Mouse (Mus musculus) cerebellum, adult 18-20 months (tissue): ENCODE results near the gene Camk2g.

Experiments used
- DNase-seq, 2 experiments: peaks; one replicate each; pipeline ENCODE4 v3.0.0; 2021

Camk2g gene

GRCm38 (mm10) chr14:20806116-20806840 lies 12.4 kb upstream of the Camk2g start:
- no peak for DNase-seq

- peak in 1 of 2 experiments; percentile 25 for DNase-seq
These were observed 11.2 kb upstream of the Camk2g start for GRCm38 (mm10) chr14:20804964-20805672.

- no peak for DNase-seq
These were observed 10.6 kb upstream of the Camk2g start for GRCm38 (mm10) chr14:20804481-20804880.

- DNase-seq: peak; percentile 67 to 74
These were observed 9.7 kb upstream of the Camk2g start for GRCm38 (mm10) chr14:20803606-20803938.

- no peak for DNase-seq
These were observed 9.2 kb upstream of the Camk2g start for GRCm38 (mm10) chr14:20802926-20803605.

- DNase-seq: peak; percentile 94 to 96
These were observed 4.9 kb upstream of the Camk2g start for GRCm38 (mm10) chr14:20798761-20799160.

GRCm38 (mm10) chr14:20798300-20798699 lies 4.4 kb upstream of the Camk2g start:
- DNase-seq: no peak

- no peak for DNase-seq
These were observed 2.8 kb upstream of the Camk2g start for GRCm38 (mm10) chr14:20796643-20797042.

- no peak for DNase-seq
These were observed 2.3 kb upstream of the Camk2g start for GRCm38 (mm10) chr14:20796170-20796569.

GRCm38 (mm10) chr14:20795423-20796152 lies 1.7 kb upstream of the Camk2g start:
- no peak for DNase-seq

GRCm38 (mm10) chr14:20794589-20794988 lies 701 bp upstream of the Camk2g start:
- no peak for DNase-seq

GRCm38 (mm10) chr14:20792922-20793757 lies 748 bp downstream of the Camk2g start:
- peak; percentile 44 to 55 for DNase-seq

- no peak for DNase-seq
These were observed 1.5 kb downstream of the Camk2g start for GRCm38 (mm10) chr14:20792243-20792921.

GRCm38 (mm10) chr14:20791511-20792242 lies 2.2 kb downstream of the Camk2g start:
- DNase-seq: no peak

- no peak for DNase-seq
These were observed 2.9 kb downstream of the Camk2g start for GRCm38 (mm10) chr14:20790996-20791395.

GRCm38 (mm10) chr14:20790445-20790844 lies 3.4 kb downstream of the Camk2g start:
- no peak for DNase-seq

GRCm38 (mm10) chr14:20789593-20789992 lies 4.3 kb downstream of the Camk2g start:
- DNase-seq: no peak

- DNase-seq: no peak
These were observed 5.7 kb downstream of the Camk2g start for GRCm38 (mm10) chr14:20788151-20788550.

GRCm38 (mm10) chr14:20786611-20787015 lies 7.3 kb downstream of the Camk2g start:
- DNase-seq: no peak

- DNase-seq: no peak
These were observed 7.9 kb downstream of the Camk2g start for GRCm38 (mm10) chr14:20786020-20786419.

- DNase-seq: no peak
These were observed 8.7 kb downstream of the Camk2g start for GRCm38 (mm10) chr14:20785231-20785630.
